Mouse (Mus musculus) heart, postnatal 0 days (tissue): ENCODE measurements around the gene Dand5. TPM values are rescaled to one million over a fixed set of nuclear protein-coding genes. Genes with fewer than 3 reads are reported as not detected.
A peak's percentile ranks its signal among the peaks of the same experiment; 100 is the strongest.

Source experiments
- ATAC-seq: fragments of 200-750 bp; cut with Nextera tagmentation; 2 replicates; pipeline ENCODE4 v1.8.0; 2017; ENCODE audit warnings: low read depth, moderate number of reproducible peaks, moderate library complexity; ENCODE audit not compliant: insufficient read depth
- DNase-seq: peaks from one replicate; pipeline ENCODE4 v3.0.0-alpha.2; 2016; ENCODE audit warnings: low spot score
- H3K27ac ChIP-seq: fragments of 300-500 bp; sonication (generic); 2 replicates; pipeline ENCODE4 v1.5.1; 2014; ENCODE audit warnings: low read depth, mild to moderate bottlenecking
- H3K27me3 ChIP-seq: fragments of 300-500 bp; sonication (generic); 2 replicates; pipeline ENCODE4 v1.6.1; 2014; ENCODE audit warnings: low read length, mixed read lengths; ENCODE audit not compliant: control insufficient read depth, insufficient read depth
- H3K36me3 ChIP-seq: fragments of 300-500 bp; sonication (generic); replicated peaks from 2 replicates; pipeline ENCODE4 v1.6.1; 2014; ENCODE audit warnings: low read length, mixed read lengths; ENCODE audit not compliant: control insufficient read depth, insufficient read depth
- H3K4me1 ChIP-seq: fragments of 300-500 bp; sonication (generic); 2 replicates; pipeline ENCODE4 v1.6.1; 2014; ENCODE audit warnings: antibody characterized with exemption; ENCODE audit not compliant: control insufficient read depth, insufficient read depth
- H3K4me2 ChIP-seq: fragments of 300-500 bp; sonication (generic); 2 replicates; pipeline ENCODE4 v1.6.1; 2014; ENCODE audit warnings: low read depth, mild to moderate bottlenecking, low read length, moderate library complexity
- H3K4me3 ChIP-seq: fragments of 300-500 bp; sonication (generic); 2 replicates; pipeline ENCODE4 v1.5.1; 2014; ENCODE audit warnings: low read depth, low read length
- H3K9ac ChIP-seq: fragments of 300-500 bp; sonication (generic); replicated peaks from 2 replicates; pipeline ENCODE4 v1.6.1; 2014; ENCODE audit warnings: low read depth, low read length, mixed read lengths
- H3K9me3 ChIP-seq: fragments of 300-500 bp; sonication (generic); replicated peaks from 2 replicates; pipeline ENCODE4 v1.6.1; 2016; ENCODE audit warnings: low read length; ENCODE audit not compliant: control insufficient read depth
- CTCF ChIP-seq: IDR thresholded peaks from 2 replicates; pipeline ENCODE4 v1.5.1; 2016; ENCODE audit warnings: antibody characterized with exemption, control low read depth, low read depth
- EP300 ChIP-seq: IDR thresholded peaks from 2 replicates; pipeline ENCODE4 v1.6.1; 2016; ENCODE audit warnings: antibody characterized with exemption, low read depth
- WGBS: fragments of 180-500 bp; shearing (Covaris S2); extraction: QIAGEN DNeasy Blood & Tissue Kit; methylation state at CpG from one replicate; pipeline ENCODE4 v1.1.7; 2014; 5-methylcytosine and 5-hydroxymethylcytosine counted together
- polyA plus RNA-seq: library from polyadenylated mRNA; unstranded; fragments of >200 nt; fragmentation: Nextera tagmentation; extraction: Ambion mirVana; gene quantifications from 2 replicates; pipeline ENCODE4 v1.2.1, GENCODE M21; 2015
- total RNA-seq: library from RNA; depleted of rRNA; stranded (reverse); fragments of >200 nt; gene quantifications from 2 replicates; pipeline ENCODE4 v1.2.3, GENCODE M21; 2014; ENCODE audit warnings: low replicate concordance

Gene Dand5
- total and polyA plus RNA-seq, 2 experiments from 2014 or later, result 6.2 to 15.4 TPM

- Histone ChIP-seq H3K9ac (no peak overlapping the region), H3K36me3 (no peaks in the 10 kb centered on the region), H3K4me1 (peaks cover 54% of the 10 kb centered on the region), H3K9me3 (no peaks in the 10 kb centered on the region), H3K27ac (peak overlapping the region; percentile 2; the same call in 1 of the 2 replicates), H3K27me3 (peaks cover 29% of the 10 kb centered on the region), H3K4me2 (no peak overlapping the region), H3K4me3 (no peak overlapping the region)
- ATAC-seq (no peak), DNase-seq (no peak)
- TF ChIP-seq EP300, result no peak
- TF ChIP-seq CTCF, result no peak
- 75% methylated on average over 9 of the region's 9 CpGs for WGBS
Observed at GRCm38 (mm10) chr8:84789855-84790486, 32.7 kb downstream of the Dand5 start.

- H3K4me3 ChIP-seq, result no peak overlapping the region
- peaks cover 35% of the 10 kb centered on the region for H3K27me3 ChIP-seq
- ATAC-seq (no peak), DNase-seq (no peak)
- no peak overlapping the region for H3K9ac ChIP-seq
- peaks cover 57% of the 10 kb centered on the region for H3K4me1 ChIP-seq
- 0 out of 2 replicates have a peak overlapping the region, but pooled peaks have one; percentile 3 for H3K4me2 ChIP-seq
- H3K36me3 ChIP-seq, result no peaks in the 10 kb centered on the region
- H3K9me3 ChIP-seq, result no peaks in the 10 kb centered on the region
- WGBS, result 74% methylated on average over 5 of the region's 5 CpGs
- no peak for TF ChIP-seq CTCF
- TF ChIP-seq EP300, result no peak
- H3K27ac ChIP-seq, result peak overlapping the region; percentile 2
Observed at GRCm38 (mm10) chr8:84789345-84789744, 33.3 kb downstream of the Dand5 start.

- no peak for ATAC-seq
- 42% methylated on average over 11 of the region's 11 CpGs for WGBS
- Histone ChIP-seq H3K4me1 (peaks cover 56% of the 10 kb centered on the region), H3K27ac (peak overlapping the region; percentile 2), H3K4me3 (no peak overlapping the region), H3K36me3 (no peaks in the 10 kb centered on the region), H3K27me3 (peaks cover 39% of the 10 kb centered on the region), H3K9me3 (no peaks in the 10 kb centered on the region), H3K9ac (no peak overlapping the region), H3K4me2 (0 out of 2 replicates have a peak overlapping the region, but pooled peaks have one; percentile 3)
- TF ChIP-seq EP300, result no peak
- no peak for TF ChIP-seq CTCF
- no peak for DNase-seq
Observed at GRCm38 (mm10) chr8:84788896-84789295, 33.7 kb downstream of the Dand5 start.

GRCm38 (mm10) chr8:84787523-84788302 lies 34.9 kb downstream of the Dand5 start:
- Histone ChIP-seq H3K4me3 (no peak overlapping the region), H3K4me1 (peaks cover 48% of the 10 kb centered on the region), H3K9me3 (no peaks in the 10 kb centered on the region), H3K27ac (no peak overlapping the region), H3K9ac (no peak overlapping the region), H3K36me3 (no peaks in the 10 kb centered on the region), H3K27me3 (peaks cover 51% of the 10 kb centered on the region), H3K4me2 (no peak overlapping the region)
- DNase-seq, result no peak
- ATAC-seq, result no peak
- WGBS, result 72% methylated on average over 14 of the region's 14 CpGs
- TF ChIP-seq EP300 (no peak), CTCF (no peak)

GRCm38 (mm10) chr8:84786801-84787467 lies 35.7 kb downstream of the Dand5 start:
- no peaks in the 10 kb centered on the region for H3K36me3 ChIP-seq
- H3K9me3 ChIP-seq, result no peaks in the 10 kb centered on the region
- peak overlapping the region; percentile 34 for H3K4me2 ChIP-seq
- ATAC-seq, result no peak
- whole genome bisulfite sequencing, result 46% methylated on average over 11 of the region's 11 CpGs
- H3K4me3 ChIP-seq, result no peak overlapping the region
- no peak for DNase-seq
- H3K9ac ChIP-seq, result no peak overlapping the region
- TF ChIP-seq EP300, result no peak
- no peak for TF ChIP-seq CTCF
- peaks cover 48% of the 10 kb centered on the region for H3K4me1 ChIP-seq
- H3K27ac ChIP-seq, result 0 out of 2 replicates have a peak overlapping the region, but pooled peaks have one; percentile 8
- H3K27me3 ChIP-seq, result peaks cover 56% of the 10 kb centered on the region
